Mouse (Mus musculus) liver, adult (tissue): Measurements from ENCODE around the gene Rgl1.

Source experiments
- GATA4 ChIP-seq: IDR thresholded peaks from 2 replicates; pipeline ENCODE4 v1.6.1; 2014; ENCODE audit warnings: mild to moderate bottlenecking, low read length; ENCODE audit not compliant: insufficient replicate concordance

The Rgl1 gene

GRCm38 (mm10) chr1:152687099-152687730 lies 78.9 kb downstream of the Rgl1 start:
- no peak for TF ChIP-seq GATA4

- no peak for TF ChIP-seq GATA4
Observed at GRCm38 (mm10) chr1:152685531-152685930, 80.6 kb downstream of the Rgl1 start.

GRCm38 (mm10) chr1:152682368-152683194 lies 83.6 kb downstream of the Rgl1 start:
- TF ChIP-seq GATA4 = no peak

- no peak for TF ChIP-seq GATA4
Observed at GRCm38 (mm10) chr1:152681676-152682367, 84.3 kb downstream of the Rgl1 start.

DNA sequence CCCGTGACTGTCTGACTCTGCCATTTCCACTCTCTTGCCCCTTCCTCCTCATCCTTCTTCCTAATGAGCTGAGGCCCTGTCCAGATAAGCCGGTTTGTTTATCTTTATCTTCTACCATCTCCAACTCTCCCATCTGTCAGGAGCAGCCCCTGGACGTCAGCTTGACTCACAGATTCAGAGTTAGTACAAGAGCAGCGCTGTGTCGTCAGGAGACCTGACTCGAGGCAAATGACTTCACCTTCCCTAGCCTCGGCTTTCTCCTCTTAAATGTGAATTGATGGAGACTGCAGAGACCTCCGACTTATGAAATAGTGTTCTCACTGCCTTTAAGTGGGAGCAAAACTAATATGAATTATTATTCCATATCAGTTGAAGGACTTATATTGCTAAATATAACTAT lies 85.0 kb downstream of the Rgl1 start:
- TF ChIP-seq GATA4 = no peak

DNA sequence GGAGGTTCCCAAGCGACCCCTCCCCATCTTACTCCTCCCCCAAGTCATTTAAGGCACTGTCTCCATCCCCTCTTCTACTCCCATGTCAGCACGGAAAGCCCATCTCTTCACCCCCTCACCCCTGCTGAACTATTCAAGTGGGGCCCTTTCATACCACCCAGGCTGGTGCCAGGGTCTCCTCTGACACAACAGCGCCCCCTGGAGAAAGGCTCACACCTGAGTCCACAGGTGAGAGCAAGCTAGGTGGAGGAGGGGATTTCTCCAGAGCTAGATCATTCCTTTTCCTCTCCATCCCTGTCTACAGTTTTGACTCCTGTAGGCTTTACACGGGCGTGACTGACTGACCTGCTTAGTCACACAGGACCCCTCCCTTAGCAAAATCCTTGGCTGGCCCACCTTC lies 87.7 kb downstream of the Rgl1 start:
- TF ChIP-seq GATA4 = no peak

GRCm38 (mm10) chr1:152677482-152678211 lies 88.5 kb downstream of the Rgl1 start:
- peak; percentile 59; the same call in 1 of the 2 replicates for TF ChIP-seq GATA4

GRCm38 (mm10) chr1:152669446-152670180 lies 96.5 kb downstream of the Rgl1 start:
- TF ChIP-seq GATA4 = no peak

DNA sequence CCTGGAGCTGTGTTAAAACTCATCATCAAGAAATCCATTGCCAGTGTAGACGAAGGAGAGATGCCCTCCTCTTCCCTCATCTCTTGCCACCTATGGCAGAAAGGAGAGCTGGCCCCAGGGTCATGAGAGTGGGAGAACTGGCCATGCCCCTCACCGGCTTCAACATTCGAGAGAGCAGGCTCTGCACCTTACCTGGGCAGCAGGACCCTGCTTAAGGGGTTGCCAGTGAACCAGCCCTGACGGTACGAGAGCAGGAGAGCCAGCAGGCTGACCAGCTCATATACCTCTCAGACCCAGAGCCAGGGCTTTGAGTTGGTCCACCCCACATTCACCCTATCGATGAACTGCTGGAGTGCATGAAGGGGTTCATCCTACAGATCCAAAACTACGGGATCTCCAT lies 105.7 kb downstream of the Rgl1 start:
- no peak for TF ChIP-seq GATA4

- TF ChIP-seq GATA4 = no peak
Observed at GRCm38 (mm10) chr1:152659961-152660360, 106.2 kb downstream of the Rgl1 start.

DNA sequence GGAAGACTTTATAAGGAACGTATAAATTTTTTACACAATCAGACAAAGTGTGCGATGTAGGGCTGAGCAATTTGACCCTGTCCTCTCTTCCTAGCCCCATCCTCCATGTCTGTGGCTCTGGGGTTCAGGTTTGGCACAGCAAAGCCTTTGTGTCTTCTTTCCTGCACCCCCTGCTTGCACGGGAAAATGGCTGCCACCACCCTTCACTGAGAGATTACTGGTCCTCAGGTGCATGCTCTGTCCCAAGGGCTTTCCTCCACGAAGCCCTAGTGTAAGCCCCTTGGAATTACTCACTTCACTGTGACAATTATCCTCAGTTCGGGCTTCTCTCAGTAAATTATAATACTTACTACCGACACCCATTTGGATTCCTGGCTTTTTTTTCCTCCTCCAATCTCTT lies 109.5 kb downstream of the Rgl1 start:
- no peak for TF ChIP-seq GATA4

DNA sequence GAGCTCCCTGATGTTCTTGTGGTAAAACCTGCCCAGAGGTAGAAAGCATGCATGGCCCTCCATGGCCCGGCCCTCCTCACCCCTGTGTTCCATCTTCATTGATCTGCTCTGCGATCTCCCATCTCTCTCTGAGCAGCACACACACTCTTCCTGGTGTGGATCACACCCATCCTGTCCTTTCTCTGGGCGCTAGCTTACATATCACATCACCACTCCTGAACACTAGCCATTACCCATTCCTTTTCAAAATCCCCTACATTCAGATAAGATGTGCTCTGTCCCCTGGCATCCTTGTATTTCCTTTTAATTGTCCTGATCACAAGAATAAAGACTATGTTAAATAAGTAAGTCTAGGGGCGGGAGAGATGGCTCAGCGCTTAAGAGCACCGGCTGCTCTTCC lies 111.3 kb downstream of the Rgl1 start:
- no peak for TF ChIP-seq GATA4

DNA sequence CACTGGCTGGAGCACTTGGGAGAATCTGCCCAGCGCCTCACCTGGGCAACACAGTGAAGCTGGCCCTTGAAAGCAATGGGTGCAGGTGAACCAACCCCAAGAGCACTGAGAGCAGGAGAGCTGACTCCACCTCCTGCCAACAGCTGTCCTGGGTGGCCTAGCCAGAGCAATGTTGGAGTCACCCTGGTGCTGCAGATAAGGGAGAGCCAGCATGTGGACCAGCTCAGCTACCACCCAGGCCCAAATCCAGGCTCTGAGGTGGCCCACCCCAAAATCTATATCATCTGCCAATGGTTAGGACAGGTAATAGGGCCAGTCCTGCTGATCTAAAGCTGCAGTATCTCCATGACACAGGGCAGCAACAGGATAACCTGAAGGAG lies 114.7 kb downstream of the Rgl1 start:
- TF ChIP-seq GATA4 = no peak

- TF ChIP-seq GATA4 = no peak
Observed at GRCm38 (mm10) chr1:152650856-152651494, 115.2 kb downstream of the Rgl1 start.
